Mouse (Mus musculus) lung, postnatal 0 days (tissue): ENCODE measurements around the gene Taf15. TPM values are rescaled to one million over a fixed set of nuclear protein-coding genes. Genes with fewer than 3 reads are reported as not detected.
"Not testable (repeated sequence)": the region's sequence is repeated elsewhere in the genome, so short reads cannot be mapped to it uniquely, and the experiment has no call there.

Experiments
- ATAC-seq: fragments of 200-750 bp; cut with Nextera tagmentation; 2 replicates; pipeline ENCODE4 v1.8.0; 2017; ENCODE audit warnings: moderate library complexity
- DNase-seq: peaks from one replicate; pipeline ENCODE4 v3.0.0-alpha.2; 2016; ENCODE audit warnings: low spot score
- H3K27ac ChIP-seq: fragments of 300-500 bp; sonication (generic); 2 replicates; pipeline ENCODE4 v1.5.1; 2014; ENCODE audit warnings: antibody characterized with exemption, mild to moderate bottlenecking, low read length, mixed read lengths
- H3K27me3 ChIP-seq: fragments of 300-500 bp; sonication (generic); replicated peaks from 2 replicates; pipeline ENCODE4 v1.6.1; 2014; ENCODE audit warnings: low read length, mixed read lengths; ENCODE audit not compliant: insufficient read depth
- H3K36me3 ChIP-seq: fragments of 300-500 bp; sonication (generic); 2 replicates; pipeline ENCODE4 v1.6.1; 2014; ENCODE audit warnings: low read length, mixed read lengths; ENCODE audit not compliant: insufficient read depth
- H3K4me1 ChIP-seq: fragments of 300-500 bp; sonication (generic); 2 replicates; pipeline ENCODE4 v1.6.1; 2014; ENCODE audit warnings: antibody characterized with exemption, low read depth, low read length, mixed read lengths; ENCODE audit not compliant: insufficient read depth
- H3K4me2 ChIP-seq: fragments of 300-500 bp; sonication (generic); replicated peaks from 2 replicates; pipeline ENCODE4 v1.6.1; 2014; ENCODE audit warnings: low read depth, mild to moderate bottlenecking, low read length, moderate library complexity, mixed read lengths
- H3K4me3 ChIP-seq: fragments of 300-500 bp; sonication (generic); 2 replicates; pipeline ENCODE4 v1.5.1; 2014; ENCODE audit warnings: low read depth, low read length
- H3K9ac ChIP-seq: fragments of 300-500 bp; sonication (generic); replicated peaks from 2 replicates; pipeline ENCODE4 v1.6.1; 2014; ENCODE audit warnings: low read depth, mild to moderate bottlenecking
- H3K9me3 ChIP-seq: fragments of 300-500 bp; sonication (generic); 2 replicates; pipeline ENCODE4 v1.6.1; 2016; ENCODE audit warnings: low read length, mixed read lengths
- CTCF ChIP-seq: IDR thresholded peaks from 2 replicates; pipeline ENCODE4 v1.5.1; 2016; ENCODE audit warnings: antibody characterized with exemption, mild to moderate bottlenecking
- EP300 ChIP-seq: IDR thresholded peaks from 2 replicates; pipeline ENCODE4 v1.6.1; 2016; ENCODE audit warnings: antibody characterized with exemption, mild to moderate bottlenecking, control low read depth
- WGBS: fragments of 180-500 bp; shearing (Covaris S2); extraction: QIAGEN DNeasy Blood & Tissue Kit; methylation state at CpG from one replicate; pipeline ENCODE4 v1.1.7; 2014; 5-methylcytosine and 5-hydroxymethylcytosine counted together
- polyA plus RNA-seq: library from polyadenylated mRNA; unstranded; fragments of >200 nt; fragmentation: Nextera tagmentation; extraction: Ambion mirVana; gene quantifications from 2 replicates; pipeline ENCODE4 v1.2.1, GENCODE M21; 2015

Taf15 gene
- polyA plus RNA-seq, 1 experiment from 2014 or later: 3.2 TPM

- no peak overlapping the region for H3K9ac ChIP-seq
- no peak overlapping the region for H3K27ac ChIP-seq
- H3K27me3 ChIP-seq: no peaks in the 10 kb centered on the region
- WGBS: 85% methylated on average over 2 of the region's 2 CpGs
- no peaks in the 10 kb centered on the region for H3K4me1 ChIP-seq
- H3K4me3 ChIP-seq: no peak overlapping the region
- no peaks in the 10 kb centered on the region for H3K9me3 ChIP-seq
- DNase-seq: peak; percentile 10
- no peak overlapping the region for H3K4me2 ChIP-seq
- no peak for ATAC-seq
- H3K36me3 ChIP-seq: no peaks in the 10 kb centered on the region
- no peak for TF ChIP-seq EP300
- TF ChIP-seq CTCF: no peak
Observed at GRCm38 (mm10) chr11:83540931-83541330, 68.0 kb downstream of the Taf15 start.

DNA sequence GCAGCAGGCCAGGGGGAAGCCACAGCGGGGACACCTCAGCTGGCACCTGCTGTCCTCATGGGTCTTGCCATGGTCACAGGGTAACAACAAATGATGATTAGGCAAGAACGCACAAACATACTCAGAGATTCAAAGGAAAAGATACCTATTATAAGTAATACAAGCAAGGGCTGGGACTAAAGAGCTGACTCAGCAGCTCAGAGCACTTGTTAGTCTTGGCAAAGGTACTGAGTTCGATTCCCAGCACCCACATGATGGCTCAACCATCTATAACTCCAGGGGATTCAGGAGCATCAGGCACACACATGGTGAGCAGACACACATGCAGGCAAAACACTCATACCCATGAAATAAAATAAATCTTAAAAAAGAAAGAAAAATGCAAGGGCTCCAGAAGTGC is 68.5 kb downstream of the Taf15 start:
- no peak overlapping the region for H3K4me2 ChIP-seq
- no peaks in the 10 kb centered on the region for H3K36me3 ChIP-seq
- H3K9me3 ChIP-seq: no peaks in the 10 kb centered on the region
- DNase-seq: no peak
- H3K4me1 ChIP-seq: no peaks in the 10 kb centered on the region
- H3K27ac ChIP-seq: no peak overlapping the region
- no peaks in the 10 kb centered on the region for H3K27me3 ChIP-seq
- no peak overlapping the region for H3K4me3 ChIP-seq
- TF ChIP-seq EP300 (no peak), CTCF (no peak)
- no peak overlapping the region for H3K9ac ChIP-seq
- 87% methylated on average over 3 of the region's 3 CpGs for WGBS
- no peak for ATAC-seq

GRCm38 (mm10) chr11:83544214-83544613 is 71.3 kb downstream of the Taf15 start:
- Histone ChIP-seq H3K9me3 (no peaks in the 10 kb centered on the region), H3K9ac (no peak overlapping the region), H3K4me3 (no peak overlapping the region), H3K27me3 (no peaks in the 10 kb centered on the region), H3K4me1 (no peaks in the 10 kb centered on the region), H3K4me2 (no peak overlapping the region), H3K27ac (no peak overlapping the region), H3K36me3 (no peaks in the 10 kb centered on the region)
- no peak for TF ChIP-seq CTCF
- no peak for TF ChIP-seq EP300
- ATAC-seq (peak; percentile 40), DNase-seq (peak; percentile 57)
- WGBS: 37% methylated on average over 3 of the region's 3 CpGs

DNA sequence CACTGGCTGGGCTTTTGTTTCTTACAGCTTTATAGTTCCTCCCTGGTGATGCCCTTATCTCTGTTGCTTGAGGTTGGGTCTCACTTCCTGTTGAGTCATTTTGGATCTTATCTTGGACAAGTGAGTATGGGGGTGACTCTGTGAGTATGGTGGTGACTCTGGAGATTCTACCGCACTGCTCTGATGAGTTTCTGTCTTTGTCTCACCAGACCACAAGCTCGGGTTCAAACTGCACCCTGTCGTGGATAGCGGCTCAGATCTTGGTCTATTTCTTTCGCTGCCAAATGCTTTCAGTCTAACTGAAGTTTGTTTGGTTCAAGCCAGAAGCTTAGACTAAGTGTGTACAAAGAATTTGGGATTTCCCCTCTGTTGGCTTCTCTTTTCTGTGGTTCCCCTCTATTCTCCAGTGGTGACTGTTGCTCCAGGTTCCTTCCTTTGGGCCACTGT is 77.3 kb downstream of the Taf15 start:
- Histone ChIP-seq H3K36me3 (no peaks in the 10 kb centered on the region), H3K4me3 (no peak overlapping the region), H3K9ac (no peak overlapping the region), H3K4me2 (no peak overlapping the region), H3K9me3 (no peaks in the 10 kb centered on the region), H3K4me1 (no peaks in the 10 kb centered on the region), H3K27ac (no peak overlapping the region), H3K27me3 (no peaks in the 10 kb centered on the region)
- WGBS: 73% methylated on average over 5 of the region's 5 CpGs
- DNase-seq (no peak), ATAC-seq (no peak)
- no peak for TF ChIP-seq EP300
- no peak for TF ChIP-seq CTCF

- not testable (repeated sequence) for H3K36me3 ChIP-seq, ATAC-seq, H3K4me2 ChIP-seq, H3K4me1 ChIP-seq, H3K9ac ChIP-seq, H3K27ac ChIP-seq, DNase-seq, H3K9me3 ChIP-seq, H3K27me3 ChIP-seq, H3K4me3 ChIP-seq
- WGBS: 76% methylated on average over 7 of the region's 7 CpGs
Observed at GRCm38 (mm10) chr11:83551037-83551436, 78.2 kb downstream of the Taf15 start.

GRCm38 (mm10) chr11:83551668-83552067 is 78.8 kb downstream of the Taf15 start:
- Histone ChIP-seq H3K27me3 (no peaks in the 10 kb centered on the region), H3K9me3 (no peaks in the 10 kb centered on the region), H3K4me1 (no peaks in the 10 kb centered on the region), H3K4me3 (no peak overlapping the region), H3K36me3 (no peaks in the 10 kb centered on the region), H3K4me2 (no peak overlapping the region), H3K9ac (no peak overlapping the region), H3K27ac (no peak overlapping the region)
- 61% methylated on average over 5 of the region's 5 CpGs for WGBS
- TF ChIP-seq CTCF (no peak), EP300 (no peak)
- no peak for ATAC-seq
- no peak for DNase-seq

Other genes with a start within 250 kb of the Taf15 start
- gene Slfn14, start 186.4 kb upstream of the Taf15 start, polyA plus RNA-seq: 0.75 and 1.3 TPM in 2 replicates
- 26.5 and 30.9 TPM in 2 replicates for gene Ap2b1, start 174.1 kb upstream of the Taf15 start, polyA plus RNA-seq
- gene Pex12, start 170.5 kb upstream of the Taf15 start, polyA plus RNA-seq: 9.0 and 9.5 TPM in 2 replicates
- gene Rasl10b, start 63.9 kb upstream of the Taf15 start, polyA plus RNA-seq: 0.80 and 1.2 TPM in 2 replicates
- gene Gas2l2, start 43.6 kb upstream of the Taf15 start, polyA plus RNA-seq: 1.8 and 2.2 TPM in 2 replicates
- gene 1700020L24Rik, start 35.4 kb upstream of the Taf15 start, polyA plus RNA-seq: 0.23 and 0.54 TPM in 2 replicates
- gene Mmp28, start 10.0 kb upstream of the Taf15 start, polyA plus RNA-seq: 4.2 and 5.1 TPM in 2 replicates
- gene Heatr9, start 49.1 kb downstream of the Taf15 start, polyA plus RNA-seq: not detected in 2 replicates
- 3.3 and 5.9 TPM in 2 replicates for gene Ccl5, start 57.4 kb downstream of the Taf15 start, polyA plus RNA-seq
- 29.8 and 36.6 TPM in 2 replicates for gene Ccl9, start 105.5 kb downstream of the Taf15 start, polyA plus RNA-seq
- gene Ccl6, start 120.0 kb downstream of the Taf15 start, polyA plus RNA-seq: 413 and 421 TPM in 2 replicates
- not detected in 2 replicates for gene Rpl9-ps1, start 172.5 kb downstream of the Taf15 start, polyA plus RNA-seq
- gene Ccl3, start 176.3 kb downstream of the Taf15 start, polyA plus RNA-seq: 3.6 and 11.2 TPM in 2 replicates
- gene Ccl4, start 189.5 kb downstream of the Taf15 start, polyA plus RNA-seq: 1.7 and 15.8 TPM in 2 replicates
- 27.1 and 33.5 TPM in 2 replicates for gene Wfdc17, start 230.9 kb downstream of the Taf15 start, polyA plus RNA-seq
- 11.4 TPM in 1 of 2 replicates, not detected in the other for gene Wfdc18, start 235.9 kb downstream of the Taf15 start, polyA plus RNA-seq